Comparison of ENCODE assay signal across 7 mouse cellular contexts in the genomic region with DNA sequence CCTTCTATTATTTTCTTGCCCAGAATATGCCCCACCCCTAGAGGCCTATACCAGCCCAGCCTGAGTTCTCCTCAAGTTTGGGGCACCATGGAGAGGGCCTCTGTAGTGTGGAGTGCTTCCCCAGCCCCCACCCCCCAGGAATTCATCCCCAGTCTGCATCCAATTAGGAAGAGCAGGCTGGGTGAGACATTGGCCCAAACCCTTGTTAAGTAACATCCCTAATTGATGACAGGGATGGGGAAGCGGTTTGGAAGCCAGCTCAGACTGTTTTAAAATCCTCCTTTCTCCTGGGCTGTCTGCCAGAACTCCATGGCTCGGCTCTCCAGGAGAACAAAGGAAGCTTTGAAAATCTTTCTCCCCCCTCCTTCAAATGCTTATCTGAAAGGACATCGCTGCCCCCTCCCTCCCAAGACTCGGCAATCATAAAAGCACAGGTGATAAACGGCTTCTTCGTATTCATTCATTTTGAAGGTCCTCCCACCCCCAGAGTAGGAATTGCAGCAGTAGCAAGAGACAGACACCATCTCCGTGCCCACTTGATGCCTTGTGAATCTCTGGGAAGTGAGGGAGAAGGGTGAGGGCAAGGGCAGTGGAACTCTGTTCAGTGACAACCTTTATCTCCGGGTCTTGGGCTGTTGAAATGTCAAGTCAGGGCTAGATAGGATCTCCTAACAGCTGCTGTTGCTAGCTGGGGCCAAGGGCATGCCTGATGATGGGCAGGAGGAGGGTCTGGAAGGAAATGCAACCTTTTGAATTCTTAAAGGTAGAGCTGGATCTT.
DNase-seq lines count a peak whose midpoint lies in the region; ATAC-seq and TF ChIP-seq lines count a peak whose summit lies in the region.

No protein-coding gene starts in this region.

- no peak overlapping the region for H3K27ac ChIP-seq in lung, postnatal 0 days (ENCODE audit: low read length)
- peak overlapping the region; percentile 83 for H3K27ac ChIP-seq in embryonic facial prominence, embryonic 12.5 days
- 0 out of 2 replicates have a peak overlapping the region, but pooled peaks have one; percentile 20 for H3K27ac ChIP-seq in hindbrain, embryonic 14.5 days
- H3K27ac ChIP-seq in limb, embryonic 14.5 days (replicated peaks; ENCODE audit: low read depth, low read length) = 0 out of 2 replicates have a peak overlapping the region, but pooled peaks have one; percentile 9

- no peak for TF ChIP-seq CTCF in lung, postnatal 0 days (IDR thresholded peaks at IDR 0.05)

- no peaks in the 10 kb centered on the region for H3K9me3 ChIP-seq in lung, postnatal 0 days (ENCODE audit: low read length)
- H3K9me3 ChIP-seq in embryonic facial prominence, embryonic 12.5 days = no peaks in the 10 kb centered on the region
- H3K9me3 ChIP-seq in hindbrain, embryonic 14.5 days (ENCODE audit: control insufficient read depth, low read length) = no peaks in the 10 kb centered on the region
- no peaks in the 10 kb centered on the region for H3K9me3 ChIP-seq in limb, embryonic 14.5 days (ENCODE audit: control insufficient read depth, low read length)

- H3K27me3 ChIP-seq in lung, postnatal 0 days (replicated peaks; ENCODE audit: insufficient read depth, low read length) = no peaks in the 10 kb centered on the region
- H3K27me3 ChIP-seq in embryonic facial prominence, embryonic 12.5 days = no peaks in the 10 kb centered on the region
- H3K27me3 ChIP-seq in hindbrain, embryonic 14.5 days (ENCODE audit: control insufficient read depth, insufficient read depth, low read length) = no peaks in the 10 kb centered on the region
- H3K27me3 ChIP-seq in limb, embryonic 14.5 days (ENCODE audit: control insufficient read depth, insufficient read depth, low read length) = no peaks in the 10 kb centered on the region

- no peak for TF ChIP-seq EP300 in lung, postnatal 0 days (IDR thresholded peaks at IDR 0.05)

- TF ChIP-seq POLR2A in limb, embryonic 14.5 days (IDR thresholded peaks at IDR 0.05; ENCODE audit: borderline replicate concordance, extremely low read depth, insufficient read depth, insufficient read length) = no peak

- H3K4me2 ChIP-seq in lung, postnatal 0 days (replicated peaks; ENCODE audit: low read depth, low read length) = no peak overlapping the region
- 0 out of 2 replicates have a peak overlapping the region, but pooled peaks have one; percentile 1 for H3K4me2 ChIP-seq in embryonic facial prominence, embryonic 12.5 days (replicated peaks)
- 0 out of 2 replicates have a peak overlapping the region, but pooled peaks have one; percentile 1 for H3K4me2 ChIP-seq in hindbrain, embryonic 14.5 days (replicated peaks)
- H3K4me2 ChIP-seq in limb, embryonic 14.5 days (replicated peaks; ENCODE audit: low read depth, low read length, severe bottlenecking) = no peak overlapping the region; the same call in 1 of the 2 replicates

- 9% methylated on average over 8 of the region's 8 CpGs for WGBS in lung, postnatal 0 days
- 10% methylated on average over 8 of the region's 8 CpGs for WGBS in embryonic facial prominence, embryonic 12.5 days
- WGBS in hindbrain, embryonic 14.5 days = 23% methylated on average over 8 of the region's 8 CpGs
- 16% methylated on average over 8 of the region's 8 CpGs for WGBS in limb, embryonic 14.5 days

- no peak overlapping the region for H3K4me3 ChIP-seq in lung, postnatal 0 days (ENCODE audit: low read depth, low read length)
- H3K4me3 ChIP-seq in embryonic facial prominence, embryonic 12.5 days = no peak overlapping the region
- no peak overlapping the region for H3K4me3 ChIP-seq in hindbrain, embryonic 14.5 days (replicated peaks; ENCODE audit: low read length)
- H3K4me3 ChIP-seq in limb, embryonic 14.5 days (replicated peaks; ENCODE audit: low read length) = no peak overlapping the region

- no peak for ATAC-seq in lung, postnatal 0 days
- peak; percentile 71; the same call in 1 of the 2 replicates for ATAC-seq in embryonic facial prominence, embryonic 12.5 days (ENCODE audit: insufficient number of reproducible peaks, insufficient read depth, low FRiP score, low TSS enrichment)
- peak; percentile 64; the same call in 1 of the 2 replicates for ATAC-seq in hindbrain, embryonic 14.5 days (ENCODE audit: low FRiP score)
- ATAC-seq in limb, embryonic 14.5 days (ENCODE audit: low FRiP score, low read depth) = 0 out of 2 replicates have a peak, but pooled peaks have one; percentile 44

- no peak overlapping the region for H3K9ac ChIP-seq in lung, postnatal 0 days (replicated peaks; ENCODE audit: low read depth)
- H3K9ac ChIP-seq in embryonic facial prominence, embryonic 12.5 days = no peak overlapping the region
- H3K9ac ChIP-seq in hindbrain, embryonic 14.5 days = no peak overlapping the region
- no peak overlapping the region for H3K9ac ChIP-seq in limb, embryonic 14.5 days (ENCODE audit: low read depth, low read length, severe bottlenecking)

- peak; percentile 8 for DNase-seq in lung, postnatal 0 days (ENCODE audit: low spot score)
- DNase-seq in lung, postnatal 4 days = no peak
- peak; percentile 70 for DNase-seq in hindbrain, embryonic 14.5 days (ENCODE audit: low spot score)
- DNase-seq in limb, embryonic 14.5 days (ENCODE audit: low spot score) = peak; percentile 74
- no peak for DNase-seq in thymus, postnatal 36 days
- DNase-seq in thymus, postnatal 4 days = no peak

- no peaks in the 10 kb centered on the region for H3K36me3 ChIP-seq in lung, postnatal 0 days (ENCODE audit: insufficient read depth, low read length)
- H3K36me3 ChIP-seq in embryonic facial prominence, embryonic 12.5 days = no peaks in the 10 kb centered on the region
- H3K36me3 ChIP-seq in hindbrain, embryonic 14.5 days (replicated peaks; ENCODE audit: control insufficient read depth, insufficient read depth) = no peaks in the 10 kb centered on the region
- no peaks in the 10 kb centered on the region for H3K36me3 ChIP-seq in limb, embryonic 14.5 days (ENCODE audit: control insufficient read depth, insufficient read depth, low read length)

- H3K4me1 ChIP-seq in lung, postnatal 0 days (ENCODE audit: insufficient read depth, low read depth, low read length) = no peaks in the 10 kb centered on the region
- H3K4me1 ChIP-seq in embryonic facial prominence, embryonic 12.5 days = peaks cover 36% of the 10 kb centered on the region
- H3K4me1 ChIP-seq in hindbrain, embryonic 14.5 days (replicated peaks; ENCODE audit: control insufficient read depth, insufficient read depth, low read length) = peaks cover 22% of the 10 kb centered on the region
- peaks cover 18% of the 10 kb centered on the region for H3K4me1 ChIP-seq in limb, embryonic 14.5 days (ENCODE audit: control insufficient read depth, insufficient read depth, low read length)

Comparison
In these comparisons a context has a peak if more than half of its experiments do, and no peak if none do; other contexts are left out.
1. DNase-seq: peak in lung, postnatal 0 days (single experiment), hindbrain, embryonic 14.5 days (single experiment) and limb, embryonic 14.5 days (single experiment); none in lung, postnatal 4 days (0 of 2), thymus, postnatal 36 days (0 of 2) and thymus, postnatal 4 days (single experiment).
2. H3K4me2 ChIP-seq: peak in embryonic facial prominence, embryonic 12.5 days (single experiment) and hindbrain, embryonic 14.5 days (single experiment); none in lung, postnatal 0 days (single experiment) and limb, embryonic 14.5 days (single experiment).